Mouse (Mus musculus): ENCODE results near the gene Usp31. TPM values are rescaled to one million over a fixed set of nuclear protein-coding genes. Genes with fewer than 3 reads are reported as not detected.

Gene Usp31
- total and polyA plus RNA-seq, 2 experiments from 2014 or later, result 0.48 to 18.8 TPM

GRCm38 (mm10) chr7:121700480-121700879 lies 6.6 kb downstream of the Usp31 start:
- H3K36me3 ChIP-seq (replicated peaks; ENCODE audit: control insufficient read depth, insufficient read depth, low read length), result no peaks in the 10 kb centered on the region
- H3K4me2 ChIP-seq (ENCODE audit: low read depth, low read length), result no peak overlapping the region
- no peaks in the 10 kb centered on the region for H3K27me3 ChIP-seq (ENCODE audit: control insufficient read depth, insufficient read depth, low read length)
- peaks cover 22% of the 10 kb centered on the region for H3K4me1 ChIP-seq (ENCODE audit: control insufficient read depth, insufficient read depth)
- WGBS, result 87% methylated on average over 3 of the region's 3 CpGs
- H3K9ac ChIP-seq (replicated peaks; ENCODE audit: low read depth, low read length), result no peak overlapping the region
- DNase-seq (ENCODE audit: low spot score) (no peak), ATAC-seq (ENCODE audit: insufficient read depth, low read depth) (no peak)
- no peak overlapping the region for H3K4me3 ChIP-seq (ENCODE audit: low read depth, low read length)
- H3K27ac ChIP-seq (ENCODE audit: low read depth), result no peak overlapping the region
- H3K9me3 ChIP-seq (replicated peaks; ENCODE audit: control insufficient read depth, low read length), result no peaks in the 10 kb centered on the region
- TF ChIP-seq EP300 (IDR thresholded peaks at IDR 0.05; ENCODE audit: low read depth) (no peak), CTCF (IDR thresholded peaks at IDR 0.05; ENCODE audit: low read depth) (no peak)

GRCm38 (mm10) chr7:121699218-121699617 lies 7.8 kb downstream of the Usp31 start:
- no peak for ATAC-seq (ENCODE audit: insufficient read depth, low read depth)
- H3K27ac ChIP-seq (ENCODE audit: low read depth), result no peak overlapping the region
- no peak overlapping the region for H3K9ac ChIP-seq (replicated peaks; ENCODE audit: low read depth, low read length)
- H3K27me3 ChIP-seq (ENCODE audit: control insufficient read depth, insufficient read depth, low read length), result no peaks in the 10 kb centered on the region
- H3K36me3 ChIP-seq (replicated peaks; ENCODE audit: control insufficient read depth, insufficient read depth, low read length), result no peaks in the 10 kb centered on the region
- H3K4me2 ChIP-seq (ENCODE audit: low read depth, low read length), result no peak overlapping the region
- DNase-seq (ENCODE audit: low spot score), result no peak
- no peaks in the 10 kb centered on the region for H3K9me3 ChIP-seq (replicated peaks; ENCODE audit: control insufficient read depth, low read length)
- peaks cover 11% of the 10 kb centered on the region for H3K4me1 ChIP-seq (ENCODE audit: control insufficient read depth, insufficient read depth)
- TF ChIP-seq EP300 (IDR thresholded peaks at IDR 0.05; ENCODE audit: low read depth) (no peak), CTCF (IDR thresholded peaks at IDR 0.05; ENCODE audit: low read depth) (no peak)
- H3K4me3 ChIP-seq (ENCODE audit: low read depth, low read length), result no peak overlapping the region

- Histone ChIP-seq H3K4me3 (ENCODE audit: low read depth, low read length) (no peak overlapping the region), H3K27me3 (ENCODE audit: control insufficient read depth, insufficient read depth, low read length) (no peaks in the 10 kb centered on the region), H3K27ac (ENCODE audit: low read depth) (peak overlapping the region; percentile 34; the same call in 1 of the 2 replicates), H3K36me3 (replicated peaks; ENCODE audit: control insufficient read depth, insufficient read depth, low read length) (no peaks in the 10 kb centered on the region), H3K4me1 (ENCODE audit: control insufficient read depth, insufficient read depth) (peaks cover 9% of the 10 kb centered on the region; the same call in 1 of the 2 replicates), H3K9ac (replicated peaks; ENCODE audit: low read depth, low read length) (no peak overlapping the region), H3K9me3 (replicated peaks; ENCODE audit: control insufficient read depth, low read length) (no peaks in the 10 kb centered on the region), H3K4me2 (ENCODE audit: low read depth, low read length) (no peak overlapping the region)
- WGBS, result 55% methylated on average over 1 of the region's 1 CpGs
- TF ChIP-seq EP300 (IDR thresholded peaks at IDR 0.05; ENCODE audit: low read depth) (no peak), CTCF (IDR thresholded peaks at IDR 0.05; ENCODE audit: low read depth) (no peak)
- DNase-seq (ENCODE audit: low spot score) (no peak), ATAC-seq (ENCODE audit: insufficient read depth, low read depth) (no peak)
Observed at GRCm38 (mm10) chr7:121697574-121697973, 9.5 kb downstream of the Usp31 start.

- Histone ChIP-seq H3K4me2 (ENCODE audit: low read depth, low read length) (no peak overlapping the region), H3K27ac (ENCODE audit: low read depth) (no peak overlapping the region), H3K9ac (replicated peaks; ENCODE audit: low read depth, low read length) (no peak overlapping the region), H3K27me3 (ENCODE audit: control insufficient read depth, insufficient read depth, low read length) (no peaks in the 10 kb centered on the region), H3K9me3 (replicated peaks; ENCODE audit: control insufficient read depth, low read length) (no peaks in the 10 kb centered on the region), H3K4me1 (ENCODE audit: control insufficient read depth, insufficient read depth) (peaks cover 9% of the 10 kb centered on the region; the same call in 1 of the 2 replicates), H3K36me3 (replicated peaks; ENCODE audit: control insufficient read depth, insufficient read depth, low read length) (no peaks in the 10 kb centered on the region), H3K4me3 (ENCODE audit: low read depth, low read length) (no peak overlapping the region)
- DNase-seq (ENCODE audit: low spot score) (no peak), ATAC-seq (ENCODE audit: insufficient read depth, low read depth) (no peak)
- TF ChIP-seq EP300 (IDR thresholded peaks at IDR 0.05; ENCODE audit: low read depth) (no peak), CTCF (IDR thresholded peaks at IDR 0.05; ENCODE audit: low read depth) (no peak)
Observed at GRCm38 (mm10) chr7:121697170-121697569, 9.9 kb downstream of the Usp31 start.

GRCm38 (mm10) chr7:121691803-121692202 lies 15.2 kb downstream of the Usp31 start:
- H3K9ac ChIP-seq (replicated peaks; ENCODE audit: low read depth, low read length), result no peak overlapping the region
- H3K27me3 ChIP-seq (ENCODE audit: control insufficient read depth, insufficient read depth, low read length), result no peaks in the 10 kb centered on the region
- no peak overlapping the region for H3K4me2 ChIP-seq (ENCODE audit: low read depth, low read length)
- H3K4me3 ChIP-seq (ENCODE audit: low read depth, low read length), result no peak overlapping the region
- WGBS, result 97% methylated on average over 2 of the region's 2 CpGs
- TF ChIP-seq CTCF (IDR thresholded peaks at IDR 0.05; ENCODE audit: low read depth) (no peak), EP300 (IDR thresholded peaks at IDR 0.05; ENCODE audit: low read depth) (no peak)
- H3K9me3 ChIP-seq (replicated peaks; ENCODE audit: control insufficient read depth, low read length), result no peaks in the 10 kb centered on the region
- no peak for DNase-seq (ENCODE audit: low spot score)
- no peaks in the 10 kb centered on the region for H3K4me1 ChIP-seq (ENCODE audit: control insufficient read depth, insufficient read depth)
- H3K36me3 ChIP-seq (replicated peaks; ENCODE audit: control insufficient read depth, insufficient read depth, low read length), result no peaks in the 10 kb centered on the region
- no peak overlapping the region for H3K27ac ChIP-seq (ENCODE audit: low read depth)
- ATAC-seq (ENCODE audit: insufficient read depth, low read depth), result no peak

GRCm38 (mm10) chr7:121689338-121689737 lies 17.7 kb downstream of the Usp31 start:
- Histone ChIP-seq H3K27ac (ENCODE audit: low read depth) (no peak overlapping the region), H3K36me3 (replicated peaks; ENCODE audit: control insufficient read depth, insufficient read depth, low read length) (no peaks in the 10 kb centered on the region), H3K27me3 (ENCODE audit: control insufficient read depth, insufficient read depth, low read length) (no peaks in the 10 kb centered on the region), H3K4me3 (ENCODE audit: low read depth, low read length) (no peak overlapping the region), H3K4me2 (ENCODE audit: low read depth, low read length) (no peak overlapping the region), H3K9ac (replicated peaks; ENCODE audit: low read depth, low read length) (no peak overlapping the region), H3K9me3 (replicated peaks; ENCODE audit: control insufficient read depth, low read length) (no peaks in the 10 kb centered on the region), H3K4me1 (ENCODE audit: control insufficient read depth, insufficient read depth) (no peaks in the 10 kb centered on the region)
- DNase-seq (ENCODE audit: low spot score), result no peak
- ATAC-seq (ENCODE audit: insufficient read depth, low read depth), result no peak
- TF ChIP-seq EP300 (IDR thresholded peaks at IDR 0.05; ENCODE audit: low read depth), result no peak
- no peak for TF ChIP-seq CTCF (IDR thresholded peaks at IDR 0.05; ENCODE audit: low read depth)

Data from heart, postnatal 0 days (tissue).